Mouse (Mus musculus) cortical plate, adult 2 months (tissue): ENCODE measurements around the gene Shank2.

ENCODE experiments used
- CTCF ChIP-seq: fragments of 200-500 bp; IDR thresholded peaks from 2 replicates; pipeline ENCODE4 v1.5.1; 2011; ENCODE audit warnings: mild to moderate bottlenecking, control low read depth, low read length; ENCODE audit not compliant: insufficient read depth; ENCODE audit errors: extremely low read depth
- POLR2A ChIP-seq: fragments of 200-500 bp; IDR thresholded peaks from 2 replicates; pipeline ENCODE4 v1.6.1; 2011; ENCODE audit warnings: mild to moderate bottlenecking, low read length, control low read depth; ENCODE audit not compliant: insufficient read depth; ENCODE audit errors: extremely low read depth

GRCm38 (mm10) chr7:143966621-143967020 lies 35.1 kb upstream of the Shank2 start:
- TF ChIP-seq POLR2A: no peak
- TF ChIP-seq CTCF: no peak
